8 mouse cellular contexts compared by ENCODE assay signal in genomic region chr16:38092598-38092997, GRCm38 (mm10). TPM values are rescaled to one million over a fixed set of nuclear protein-coding genes. Genes with fewer than 3 reads are reported as not detected.
A peak's percentile ranks its signal among the peaks of the same experiment; 100 is the strongest.
DNase-seq lines count a peak whose midpoint lies in the region; ATAC-seq and TF ChIP-seq lines count a peak whose summit lies in the region.

No protein-coding gene starts in this region.

- peak overlapping the region; percentile 82 for H3K27ac ChIP-seq in heart, embryonic 13.5 days (replicated peaks)
- peak overlapping the region; percentile 28; the same call in 1 of the 2 replicates for H3K27ac ChIP-seq in liver, adult 2 months (replicated peaks; ENCODE audit: insufficient read depth, low read depth, low read length)
- H3K27ac ChIP-seq in small intestine, adult 2 months (ENCODE audit: insufficient read depth, low read depth, low read length) = no peak overlapping the region

- TF ChIP-seq CTCF in G1E (IDR thresholded peaks at IDR 0.05; ENCODE audit: low read depth, low read length) = no peak
- no peak for TF ChIP-seq CTCF in liver, adult 2 months (IDR thresholded peaks at IDR 0.05; ENCODE audit: low read depth, low read length)
- no peak for TF ChIP-seq CTCF in small intestine, adult 2 months (IDR thresholded peaks at IDR 0.05; ENCODE audit: extremely low read depth, insufficient read length, insufficient replicate concordance, low read depth, low read length)

- peak overlapping the region; percentile 72 for H3K4me2 ChIP-seq in heart, embryonic 13.5 days

- H3K9ac ChIP-seq in heart, embryonic 13.5 days = peak overlapping the region; percentile 79
- H3K9ac ChIP-seq in liver, adult 2 months (ENCODE audit: low read depth, low read length) = peak overlapping the region; percentile 55

- peak; percentile 34 to 39 for DNase-seq in cerebellum, adult 18-20 months
- DNase-seq in cerebellum, adult 8-10 months = no peak
- DNase-seq in G1E (ENCODE audit: low spot score) = no peak
- DNase-seq in liver, adult 2 months (ENCODE audit: extremely low read depth, low read depth, low spot score) = peak; percentile 47
- no peak for DNase-seq in ovary, postnatal 10 days (ENCODE audit: low spot score)
- no peak for DNase-seq in spleen, adult 12 weeks (ENCODE audit: low spot score)

- H3K9me3 ChIP-seq in G1E (replicated peaks) = no peaks in the 10 kb centered on the region
- H3K9me3 ChIP-seq in heart, embryonic 13.5 days = no peaks in the 10 kb centered on the region

- peaks cover 21% of the 10 kb centered on the region; the same call in 1 of the 2 replicates for H3K79me2 ChIP-seq in liver, adult 2 months (ENCODE audit: control insufficient read depth, insufficient read depth, low read length)

- ATAC-seq in G1E (ENCODE audit: extremely low read depth, insufficient number of reproducible peaks, low FRiP score, poor library complexity, severe bottlenecking) = no peak
- no peak for ATAC-seq in heart, embryonic 13.5 days (ENCODE audit: extremely low read depth, insufficient number of reproducible peaks, low FRiP score, low TSS enrichment)

- H3K4me3 ChIP-seq in G1E (ENCODE audit: low read depth, low read length) = peak overlapping the region; percentile 65; the same call in 1 of the 2 replicates
- peak overlapping the region; percentile 97 for H3K4me3 ChIP-seq in heart, embryonic 13.5 days
- H3K4me3 ChIP-seq in liver, adult 2 months (ENCODE audit: insufficient read depth, low read depth, low read length) = peak overlapping the region; percentile 41
- peak overlapping the region; percentile 54 for H3K4me3 ChIP-seq in small intestine, adult 2 months (ENCODE audit: low read depth, low read length)

- WGBS in heart, embryonic 13.5 days = 3% methylated on average over 4 of the region's 4 CpGs
- WGBS in liver, adult 2 months = 8% methylated on average over 4 of the region's 4 CpGs
- WGBS in small intestine, adult 2 months = 2% methylated on average over 4 of the region's 4 CpGs

- H3K4me1 ChIP-seq in G1E (ENCODE audit: insufficient read depth, low read depth, low read length) = peaks cover 43% of the 10 kb centered on the region
- peaks cover 47% of the 10 kb centered on the region for H3K4me1 ChIP-seq in heart, embryonic 13.5 days
- peaks cover 20% of the 10 kb centered on the region for H3K4me1 ChIP-seq in liver, adult 2 months (ENCODE audit: control insufficient read depth, insufficient read depth, low read length)
- H3K4me1 ChIP-seq in small intestine, adult 2 months (ENCODE audit: control insufficient read depth, insufficient read depth, insufficient read length, low read length) = peaks cover 12% of the 10 kb centered on the region

- no peak for TF ChIP-seq POLR2A in liver, adult 2 months (IDR thresholded peaks at IDR 0.05; ENCODE audit: extremely low read depth, insufficient read depth, low read length)
- TF ChIP-seq POLR2A in small intestine, adult 2 months (IDR thresholded peaks at IDR 0.05; ENCODE audit: low read depth, low read length) = no peak

- no peaks in the 10 kb centered on the region for H3K27me3 ChIP-seq in G1E (ENCODE audit: insufficient read depth, low read length)
- no peaks in the 10 kb centered on the region for H3K27me3 ChIP-seq in heart, embryonic 13.5 days (replicated peaks)
- H3K27me3 ChIP-seq in liver, adult 2 months (ENCODE audit: control insufficient read depth, insufficient read depth, low read length) = no peaks in the 10 kb centered on the region
- no peaks in the 10 kb centered on the region for H3K27me3 ChIP-seq in small intestine, adult 2 months (ENCODE audit: control insufficient read depth, insufficient read depth, low read length)

- peaks cover 35% of the 10 kb centered on the region for H3K36me3 ChIP-seq in G1E (replicated peaks)
- H3K36me3 ChIP-seq in heart, embryonic 13.5 days = 0 out of 2 replicates have a peak, but pooled peaks cover 4% of the 10 kb centered on the region
- no peaks in the 10 kb centered on the region for H3K36me3 ChIP-seq in liver, adult 2 months (ENCODE audit: control insufficient read depth, insufficient read depth, low read length)
- peaks cover 2% of the 10 kb centered on the region for H3K36me3 ChIP-seq in small intestine, adult 2 months (ENCODE audit: control insufficient read depth, insufficient read depth, low read length)

RNA-seq across cellular contexts. Expression of gene Gsk3b, which starts 3.8 kb away (rescaled TPM):
- total RNA-seq in G1E (2014; fragmentation: Nextera tagmentation) (93.8 and 112 TPM in 2 replicates), G1E (2017) (33.3 and 49.2 TPM in 2 replicates)
- 9.3 and 10.1 TPM in 2 replicates for polyA plus RNA-seq in G1E (2012)
- polyA plus RNA-seq in heart, embryonic 13.5 days (2015; fragmentation: Nextera tagmentation; extraction: Ambion mirVana) = 36.7 and 39.3 TPM in 2 replicates
- 11.8 and 13.4 TPM in 2 replicates for total RNA-seq in liver, adult 2 months (2014; rRNA removed)
- polyA plus RNA-seq in liver, adult 2 months (2012; rRNA removed) = 4.8 and 5.8 TPM in 2 replicates
- polyA plus RNA-seq in small intestine, adult 2 months (2012; rRNA removed) = 7.0 and 18.7 TPM in 2 replicates

Comparison
In these comparisons a context has a peak if more than half of its experiments do, and no peak if none do; other contexts are left out.
1. DNase-seq: peak in cerebellum, adult 18-20 months (2 of 2) and liver, adult 2 months (single experiment); none in cerebellum, adult 8-10 months (single experiment), G1E (single experiment), ovary, postnatal 10 days (single experiment) and spleen, adult 12 weeks (single experiment).
2. H3K4me3 ChIP-seq: peak in every context shown above with its lines; median percentile 97 in heart, embryonic 13.5 days; 65 in G1E; 54 in small intestine, adult 2 months; 41 in liver, adult 2 months.